Comparison of ENCODE assay signal across 10 mouse cellular contexts in the genomic region with DNA sequence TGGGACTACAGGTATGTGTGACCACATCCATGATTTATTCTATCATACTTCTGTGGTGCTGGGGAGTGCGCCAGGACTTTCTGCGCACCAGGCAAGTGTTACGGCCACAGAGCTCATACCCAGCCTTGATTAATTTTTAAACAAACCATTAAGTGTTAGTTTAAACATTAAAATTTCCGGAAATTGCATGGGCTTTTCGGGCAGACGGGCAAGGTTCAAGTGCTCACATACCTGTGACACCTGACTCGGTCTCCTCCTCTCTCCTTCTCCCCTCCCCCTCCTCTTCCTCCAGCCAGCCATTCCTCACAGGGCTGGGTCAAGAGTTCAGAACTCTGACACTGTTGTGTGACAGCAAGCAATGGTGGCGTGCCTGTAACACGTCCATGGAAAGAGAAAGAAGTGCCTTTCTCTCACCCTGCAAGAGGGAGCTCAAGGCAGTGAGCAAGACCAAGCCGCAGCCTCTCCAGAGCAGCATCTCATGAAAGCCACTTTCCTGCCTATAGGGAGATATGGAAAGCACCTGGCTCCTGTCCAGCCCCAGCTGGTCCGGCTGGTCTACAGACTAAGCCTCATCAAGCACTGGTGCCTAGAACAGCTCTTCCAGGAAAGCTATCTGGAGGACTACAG. TPM values are rescaled to one million over a fixed set of nuclear protein-coding genes. Genes with fewer than 3 reads are reported as not detected.
DNase-seq lines count a peak whose midpoint lies in the region; ATAC-seq and TF ChIP-seq lines count a peak whose summit lies in the region.
"Had no signal": no experiment of that assay in that cellular context is flagged by ENCODE, and none has a peak within 500 bp of the region (broad histone marks: within the 10 kb centered on the region; RNA-seq: fewer than 3 reads in every experiment).

No protein-coding gene starts in this region.

- intact Hi-C loops in heart, postnatal 10 days (cut with DNase I), result no loop called here

- peak; percentile 32 for DNase-seq in heart, postnatal 0 days (ENCODE audit: low spot score)
- DNase-seq in heart, postnatal 10 days, result no peak
- DNase-seq in NIH3T3 (ENCODE audit: low read depth), result peak; percentile 91
- DNase-seq in lung, postnatal 25 days (ENCODE audit: low spot score), result peak; percentile 82
- no peak for DNase-seq in neural tube, embryonic 10.5 days (ENCODE audit: extremely low spot score, low spot score)
- no peak for DNase-seq in embryo, embryonic 10 days (ENCODE audit: low spot score)
- DNase-seq in testis, postnatal 14 days (ENCODE audit: low spot score), result no peak

- H3K9ac ChIP-seq in heart, postnatal 0 days (replicated peaks; ENCODE audit: low read depth, low read length), result no peak overlapping the region
- H3K9ac ChIP-seq in kidney, embryonic 14.5 days (ENCODE audit: low read depth, low read length), result no peak overlapping the region

- no peaks in the 10 kb centered on the region for H3K36me3 ChIP-seq in heart, postnatal 0 days (replicated peaks; ENCODE audit: control insufficient read depth, insufficient read depth, low read length)
- no peaks in the 10 kb centered on the region for H3K36me3 ChIP-seq in kidney, embryonic 14.5 days (ENCODE audit: control insufficient read depth, insufficient read depth, low read length)

- no peaks in the 10 kb centered on the region for H3K27me3 ChIP-seq in heart, postnatal 0 days (ENCODE audit: control insufficient read depth, insufficient read depth, low read length)
- no peaks in the 10 kb centered on the region for H3K27me3 ChIP-seq in kidney, embryonic 14.5 days (ENCODE audit: control insufficient read depth, insufficient read depth, low read length)

- H3K27ac ChIP-seq in heart, postnatal 0 days (ENCODE audit: low read depth), result no peak overlapping the region
- peak overlapping the region; percentile 82 for H3K27ac ChIP-seq in kidney, embryonic 14.5 days (ENCODE audit: low read depth, low read length)

- peaks cover 6% of the 10 kb centered on the region; the same call in 1 of the 2 replicates for H3K4me1 ChIP-seq in heart, postnatal 0 days (ENCODE audit: control insufficient read depth, insufficient read depth)
- 0 out of 2 replicates have a peak, but pooled peaks cover 2% of the 10 kb centered on the region for H3K4me1 ChIP-seq in kidney, embryonic 14.5 days (ENCODE audit: control insufficient read depth, insufficient read depth, low read length)

- 56% methylated on average over 11 of the region's 11 CpGs for whole genome bisulfite sequencing in heart, postnatal 0 days
- 49% methylated on average over 11 of the region's 11 CpGs for WGBS in kidney, embryonic 14.5 days

- H3K9me3 ChIP-seq in heart, postnatal 0 days (replicated peaks; ENCODE audit: control insufficient read depth, low read length), result 0 out of 2 replicates have a peak, but pooled peaks cover 6% of the 10 kb centered on the region
- peaks cover 11% of the 10 kb centered on the region; the same call in 1 of the 2 replicates for H3K9me3 ChIP-seq in kidney, embryonic 14.5 days (ENCODE audit: control insufficient read depth, low read length)

- TF ChIP-seq CTCF in heart, postnatal 0 days (IDR thresholded peaks at IDR 0.05; ENCODE audit: low read depth), result no peak

- ATAC-seq in heart, postnatal 0 days (ENCODE audit: insufficient read depth, low read depth), result peak; percentile 24; the same call in 1 of the 2 replicates
- peak; percentile 67; the same call in 1 of the 2 replicates for ATAC-seq in kidney, embryonic 14.5 days (ENCODE audit: low FRiP score, low TSS enrichment)

- no peak for TF ChIP-seq EP300 in heart, postnatal 0 days (IDR thresholded peaks at IDR 0.05; ENCODE audit: low read depth)

- H3K4me2 ChIP-seq in heart, postnatal 0 days (ENCODE audit: low read depth, low read length), result no peak overlapping the region
- peak overlapping the region; percentile 15; the same call in 1 of the 2 replicates for H3K4me2 ChIP-seq in kidney, embryonic 14.5 days (replicated peaks; ENCODE audit: low read depth, low read length)
- H3K4me2 ChIP-seq: midbrain, embryonic 11.5 days had no signal

- H3K4me3 ChIP-seq in heart, postnatal 0 days (ENCODE audit: low read depth, low read length), result no peak overlapping the region
- H3K4me3 ChIP-seq in kidney, embryonic 14.5 days (ENCODE audit: low read length), result no peak overlapping the region

RNA-seq across cellular contexts. Expression of a gene that starts 13.0 kb away (rescaled TPM):
- total RNA-seq in heart, postnatal 0 days (2014; rRNA removed; ENCODE audit: low replicate concordance), result 3.2 and 3.9 TPM in 2 replicates
- polyA plus RNA-seq in heart, postnatal 0 days (2015; fragmentation: Nextera tagmentation; extraction: Ambion mirVana), result 1.1 and 1.4 TPM in 2 replicates
- total RNA-seq in heart, postnatal 10 days (2021), result 1 to 10 TPM; 5.1 to 8.1 TPM
- polyA plus RNA-seq in kidney, embryonic 14.5 days (2014; fragmentation: Nextera tagmentation; extraction: Ambion mirVana), result 0.50 and 1.7 TPM in 2 replicates
- total RNA-seq: common myeloid progenitor, adult 5-6 weeks had no signal

RNA-seq across cellular contexts. Expression of a gene that starts 53.7 kb away (rescaled TPM):
- total RNA-seq in heart, postnatal 0 days (2014; rRNA removed; ENCODE audit: low replicate concordance), result 47.2 and 66.3 TPM in 2 replicates
- polyA plus RNA-seq in heart, postnatal 0 days (2015; fragmentation: Nextera tagmentation; extraction: Ambion mirVana), result 54.2 and 55.8 TPM in 2 replicates
- 10 to 100 TPM; 53.0 to 60.8 TPM for total RNA-seq in heart, postnatal 10 days (2021)
- polyA plus RNA-seq in kidney, embryonic 14.5 days (2014; fragmentation: Nextera tagmentation; extraction: Ambion mirVana), result 40.4 and 69.3 TPM in 2 replicates

RNA-seq across cellular contexts. Expression of a gene that starts 53.9 kb away (rescaled TPM):
- 47.3 and 68.3 TPM in 2 replicates for total RNA-seq in heart, postnatal 0 days (2014; rRNA removed; ENCODE audit: low replicate concordance)
- 32.5 and 32.9 TPM in 2 replicates for polyA plus RNA-seq in heart, postnatal 0 days (2015; fragmentation: Nextera tagmentation; extraction: Ambion mirVana)
- 10 to 100 TPM; 52.2 to 57.0 TPM for total RNA-seq in heart, postnatal 10 days (2021)
- 96.9 and 180 TPM in 2 replicates for polyA plus RNA-seq in kidney, embryonic 14.5 days (2014; fragmentation: Nextera tagmentation; extraction: Ambion mirVana)

Comparison
In these comparisons a context has a peak if more than half of its experiments do, and no peak if none do; other contexts are left out.
1. DNase-seq: peak in heart, postnatal 0 days (single experiment), NIH3T3 (single experiment) and lung, postnatal 25 days (single experiment); none in heart, postnatal 10 days (0 of 2), neural tube, embryonic 10.5 days (single experiment), embryo, embryonic 10 days (single experiment) and testis, postnatal 14 days (single experiment).